Mouse (Mus musculus) midbrain, embryonic 11.5 days (tissue): Measurements from ENCODE around the gene Zfp775. TPM values are rescaled to one million over a fixed set of nuclear protein-coding genes. Genes with fewer than 3 reads are reported as not detected.

Experiments used
- ATAC-seq: fragments of 200-750 bp; cut with Nextera tagmentation; 2 replicates; pipeline ENCODE4 v1.8.0; 2017; ENCODE audit warnings: moderate TSS enrichment, moderate library complexity; ENCODE audit not compliant: low FRiP score
- DNase-seq: peaks from one replicate; pipeline ENCODE4 v3.0.0; 2015; ENCODE audit warnings: low spot score; ENCODE audit errors: missing footprints
- H3K27ac ChIP-seq: fragments of 300-500 bp; sonication (generic); 2 replicates; pipeline ENCODE4 v1.5.1; 2014; ENCODE audit warnings: low read depth, low read length
- H3K27me3 ChIP-seq: fragments of 300-500 bp; sonication (generic); 2 replicates; pipeline ENCODE4 v1.6.1; 2014; ENCODE audit warnings: mild to moderate bottlenecking, low read length, moderate library complexity, mixed read lengths; ENCODE audit not compliant: control insufficient read depth, insufficient read depth
- H3K36me3 ChIP-seq: fragments of 300-500 bp; sonication (generic); 2 replicates; pipeline ENCODE4 v1.6.1; 2014; ENCODE audit warnings: mild to moderate bottlenecking, low read length, moderate library complexity, mixed read lengths; ENCODE audit not compliant: control insufficient read depth, insufficient read depth
- H3K4me1 ChIP-seq: fragments of 300-500 bp; sonication (generic); 2 replicates; pipeline ENCODE4 v1.6.1; 2014; ENCODE audit warnings: low read length; ENCODE audit not compliant: control insufficient read depth, insufficient read depth
- H3K4me2 ChIP-seq: fragments of 300-500 bp; sonication (generic); 2 replicates; pipeline ENCODE4 v1.6.1; 2014; ENCODE audit warnings: mild to moderate bottlenecking, moderate library complexity
- H3K4me3 ChIP-seq: fragments of 300-500 bp; sonication (generic); 2 replicates; pipeline ENCODE4 v1.5.1; 2014; ENCODE audit warnings: low read depth, low read length
- H3K9ac ChIP-seq: fragments of 300-500 bp; sonication (generic); 2 replicates; pipeline ENCODE4 v1.6.1; 2014; ENCODE audit warnings: low read length
- H3K9me3 ChIP-seq: fragments of 300-500 bp; sonication (generic); 2 replicates; pipeline ENCODE4 v1.6.1; 2016; ENCODE audit warnings: low read length; ENCODE audit not compliant: control insufficient read depth
- WGBS: fragments of 180-500 bp; shearing (Covaris S2); extraction: QIAGEN DNeasy Blood & Tissue Kit; methylation state at CpG from one replicate; pipeline ENCODE4 v1.1.7; 2014; 5-methylcytosine and 5-hydroxymethylcytosine counted together
- polyA plus RNA-seq: library from polyadenylated mRNA; unstranded; fragments of >200 nt; fragmentation: Nextera tagmentation; extraction: Ambion mirVana; gene quantifications from 2 replicates; pipeline ENCODE4 v1.2.1, GENCODE M21; 2014

The Zfp775 gene
- polyA plus RNA-seq, 1 experiment from 2014 or later = 9.3 TPM

GRCm38 (mm10) chr6:48568036-48568984 is 33.6 kb upstream of the Zfp775 start:
- DNase-seq (no peak), ATAC-seq (no peak)
- Histone ChIP-seq H3K27me3 (no peaks in the 10 kb centered on the region), H3K4me1 (no peaks in the 10 kb centered on the region), H3K4me3 (no peak overlapping the region), H3K36me3 (peaks cover 4% of the 10 kb centered on the region), H3K9ac (no peak overlapping the region), H3K9me3 (no peaks in the 10 kb centered on the region), H3K27ac (no peak overlapping the region), H3K4me2 (no peak overlapping the region)
- 92% methylated on average over 21 of the region's 21 CpGs for WGBS

GRCm38 (mm10) chr6:48569065-48569807 is 32.6 kb upstream of the Zfp775 start:
- no peak overlapping the region for H3K4me3 ChIP-seq
- H3K27ac ChIP-seq = no peak overlapping the region
- no peak overlapping the region for H3K4me2 ChIP-seq
- no peaks in the 10 kb centered on the region for H3K4me1 ChIP-seq
- ATAC-seq (no peak), DNase-seq (no peak)
- 81% methylated on average over 8 of the region's 8 CpGs for WGBS
- H3K27me3 ChIP-seq = no peaks in the 10 kb centered on the region
- H3K9me3 ChIP-seq = no peaks in the 10 kb centered on the region
- peaks cover under 1% of the 10 kb centered on the region; the same call in 1 of the 2 replicates for H3K36me3 ChIP-seq
- no peak overlapping the region for H3K9ac ChIP-seq

GRCm38 (mm10) chr6:48572014-48572413 is 29.8 kb upstream of the Zfp775 start:
- Histone ChIP-seq H3K9ac (no peak overlapping the region), H3K36me3 (no peaks in the 10 kb centered on the region), H3K4me2 (no peak overlapping the region), H3K4me1 (no peaks in the 10 kb centered on the region), H3K4me3 (no peak overlapping the region), H3K9me3 (no peaks in the 10 kb centered on the region), H3K27ac (no peak overlapping the region), H3K27me3 (no peaks in the 10 kb centered on the region)
- DNase-seq (no peak), ATAC-seq (no peak)
- WGBS = 92% methylated on average over 5 of the region's 5 CpGs

GRCm38 (mm10) chr6:48572572-48573061 is 29.2 kb upstream of the Zfp775 start, which contains the start of gene Rarres2:
Gene Rarres2, minus strand, starts transcription at chr6:48572789.
- Histone ChIP-seq H3K9ac (no peak within 1 kb of the TSS), H3K9me3 (no peaks in the 10 kb centered on the region), H3K36me3 (no peaks in the 10 kb centered on the region), H3K4me1 (no peaks in the 10 kb centered on the region), H3K4me2 (no peak within 1 kb of the TSS), H3K27me3 (no peaks in the 10 kb centered on the region), H3K27ac (no peak within 1 kb of the TSS), H3K4me3 (no peak within 1 kb of the TSS)
- ATAC-seq = no peak
- WGBS = 51% methylated on average over 6 of the region's 6 CpGs
- DNase-seq = peak; percentile 59

- no peak overlapping the region for H3K4me2 ChIP-seq
- H3K27ac ChIP-seq = no peak overlapping the region
- no peaks in the 10 kb centered on the region for H3K27me3 ChIP-seq
- WGBS = 74% methylated on average over 10 of the region's 10 CpGs
- ATAC-seq (no peak), DNase-seq (peak; percentile 45)
- no peak overlapping the region for H3K4me3 ChIP-seq
- no peaks in the 10 kb centered on the region for H3K4me1 ChIP-seq
- H3K36me3 ChIP-seq = no peaks in the 10 kb centered on the region
- H3K9me3 ChIP-seq = no peaks in the 10 kb centered on the region
- H3K9ac ChIP-seq = no peak overlapping the region
Observed at GRCm38 (mm10) chr6:48573280-48573679, 28.6 kb upstream of the Zfp775 start.

GRCm38 (mm10) chr6:48573981-48574380 is 27.9 kb upstream of the Zfp775 start:
- Histone ChIP-seq H3K27me3 (no peaks in the 10 kb centered on the region), H3K36me3 (no peaks in the 10 kb centered on the region), H3K4me3 (no peak overlapping the region), H3K4me1 (no peaks in the 10 kb centered on the region), H3K9ac (no peak overlapping the region), H3K27ac (no peak overlapping the region), H3K9me3 (no peaks in the 10 kb centered on the region), H3K4me2 (no peak overlapping the region)
- ATAC-seq (no peak), DNase-seq (peak; percentile 57)
- WGBS = 85% methylated on average over 3 of the region's 3 CpGs

GRCm38 (mm10) chr6:48578736-48579135 is 23.1 kb upstream of the Zfp775 start:
- WGBS = 70% methylated on average over 5 of the region's 5 CpGs
- DNase-seq = no peak

GRCm38 (mm10) chr6:48579215-48579648 is 22.6 kb upstream of the Zfp775 start:
- DNase-seq (peak; percentile 49), ATAC-seq (no peak)
- no peak overlapping the region for H3K4me2 ChIP-seq
- no peak overlapping the region for H3K27ac ChIP-seq
- H3K4me1 ChIP-seq = no peaks in the 10 kb centered on the region
- H3K27me3 ChIP-seq = no peaks in the 10 kb centered on the region
- H3K4me3 ChIP-seq = no peak overlapping the region
- no peak overlapping the region for H3K9ac ChIP-seq
- WGBS = 51% methylated on average over 5 of the region's 5 CpGs
- no peaks in the 10 kb centered on the region for H3K9me3 ChIP-seq
- H3K36me3 ChIP-seq = no peaks in the 10 kb centered on the region

More at GRCm38 (mm10) chr6:48578736-48579135, 23.1 kb upstream of the Zfp775 start:
- H3K9ac ChIP-seq = no peak overlapping the region
- ATAC-seq = no peak
- H3K4me2 ChIP-seq = no peak overlapping the region
- H3K9me3 ChIP-seq = no peaks in the 10 kb centered on the region
- H3K4me1 ChIP-seq = no peaks in the 10 kb centered on the region
- H3K36me3 ChIP-seq = no peaks in the 10 kb centered on the region
- H3K27me3 ChIP-seq = no peaks in the 10 kb centered on the region
- H3K4me3 ChIP-seq = no peak overlapping the region
- H3K27ac ChIP-seq = no peak overlapping the region

GRCm38 (mm10) chr6:48581257-48581656 is 20.6 kb upstream of the Zfp775 start:
- H3K4me2 ChIP-seq = no peak overlapping the region
- WGBS = 23% methylated on average over 3 of the region's 3 CpGs
- no peak overlapping the region for H3K27ac ChIP-seq
- H3K36me3 ChIP-seq = no peaks in the 10 kb centered on the region
- ATAC-seq (no peak), DNase-seq (peak; percentile 31)
- H3K4me1 ChIP-seq = no peaks in the 10 kb centered on the region
- no peak overlapping the region for H3K4me3 ChIP-seq
- H3K9ac ChIP-seq = no peak overlapping the region
- no peaks in the 10 kb centered on the region for H3K9me3 ChIP-seq
- no peaks in the 10 kb centered on the region for H3K27me3 ChIP-seq
